Mouse (Mus musculus) hindbrain, embryonic 12.5 days (tissue): Measurements from ENCODE around the gene Rere. TPM values are rescaled to one million over a fixed set of nuclear protein-coding genes. Genes with fewer than 3 reads are reported as not detected.
"Not testable (repeated sequence)": the region's sequence is repeated elsewhere in the genome, so short reads cannot be mapped to it uniquely, and the experiment has no call there.

Source experiments
- ATAC-seq: fragments of 200-750 bp; cut with Nextera tagmentation; 2 replicates; pipeline ENCODE4 v1.8.0; 2017; ENCODE audit warnings: moderate TSS enrichment; ENCODE audit not compliant: low FRiP score
- H3K27ac ChIP-seq: fragments of 300-500 bp; sonication (generic); 2 replicates; pipeline ENCODE4 v1.5.1; 2016; ENCODE audit warnings: mild to moderate bottlenecking
- H3K27me3 ChIP-seq: fragments of 300-500 bp; sonication (generic); 2 replicates; pipeline ENCODE4 v1.6.1; 2016; ENCODE audit warnings: mild to moderate bottlenecking
- H3K36me3 ChIP-seq: fragments of 300-500 bp; sonication (generic); 2 replicates; pipeline ENCODE4 v1.6.1; 2016; ENCODE audit warnings: mild to moderate bottlenecking
- H3K4me1 ChIP-seq: fragments of 300-500 bp; sonication (generic); 2 replicates; pipeline ENCODE4 v1.6.1; 2016
- H3K4me2 ChIP-seq: fragments of 300-500 bp; sonication (generic); replicated peaks from 2 replicates; pipeline ENCODE4 v1.6.1; 2016; ENCODE audit warnings: mild to moderate bottlenecking
- H3K4me3 ChIP-seq: fragments of 300-500 bp; sonication (generic); 2 replicates; pipeline ENCODE4 v1.5.1; 2016; ENCODE audit warnings: mild to moderate bottlenecking
- H3K9ac ChIP-seq: fragments of 300-500 bp; sonication (generic); 2 replicates; pipeline ENCODE4 v1.6.1; 2016; ENCODE audit warnings: mild to moderate bottlenecking, moderate library complexity
- H3K9me3 ChIP-seq: fragments of 300-500 bp; sonication (generic); replicated peaks from 2 replicates; pipeline ENCODE4 v1.6.1; 2016; ENCODE audit warnings: mild to moderate bottlenecking
- WGBS: fragments of 180-500 bp; shearing (Covaris S2); methylation state at CpG from one replicate; pipeline ENCODE4 v1.1.7; 2016; 5-methylcytosine and 5-hydroxymethylcytosine counted together
- polyA plus RNA-seq: library from polyadenylated mRNA; unstranded; fragments of >200 nt; fragmentation: Nextera tagmentation; extraction: Ambion mirVana; gene quantifications from 2 replicates; pipeline ENCODE4 v1.2.1, GENCODE M21; 2016

The Rere gene
- polyA plus RNA-seq, 1 experiment from 2014 or later: 60.5 TPM

DNA sequence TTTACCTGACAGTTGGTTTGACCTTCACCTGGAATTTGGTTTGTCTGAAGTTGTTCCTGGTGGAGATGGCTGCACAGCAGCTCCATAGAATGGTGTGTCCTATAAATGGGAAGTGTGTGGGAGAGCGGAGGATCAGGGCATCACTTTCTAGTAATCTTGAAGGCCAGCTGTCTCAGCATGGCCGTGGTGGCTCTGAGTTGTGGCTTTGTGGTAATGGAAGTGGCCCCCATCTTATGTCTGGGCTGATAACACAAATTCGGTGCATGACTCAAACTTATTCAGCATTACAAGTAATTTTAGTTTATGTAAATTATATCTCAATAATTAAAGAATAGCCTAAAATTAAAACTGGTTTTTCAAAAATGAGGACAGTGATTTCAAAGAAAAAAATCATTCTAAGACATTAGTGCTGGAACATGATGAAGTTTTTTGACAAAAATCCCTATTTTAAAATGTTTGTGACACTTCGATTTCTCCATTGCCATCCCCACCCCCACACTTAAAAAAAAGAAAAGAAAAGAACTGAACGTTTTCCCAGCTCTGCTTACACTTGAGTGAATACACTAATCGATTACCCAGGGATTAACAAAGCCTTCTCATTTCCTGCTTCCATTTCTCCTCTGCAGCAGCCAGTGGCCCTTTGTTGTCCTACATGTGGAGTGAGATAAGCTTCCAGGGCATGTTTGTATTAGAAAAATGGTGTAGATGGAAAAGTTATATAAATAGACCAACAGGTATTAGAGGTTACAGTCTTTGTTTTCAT lies 180.2 kb downstream of the Rere start:
- H3K9ac ChIP-seq: no peak overlapping the region
- H3K4me1 ChIP-seq: peaks cover 66% of the 10 kb centered on the region
- no peak for ATAC-seq
- no peaks in the 10 kb centered on the region for H3K36me3 ChIP-seq
- H3K4me2 ChIP-seq: no peak overlapping the region
- H3K27ac ChIP-seq: peak overlapping the region; percentile 66
- 25% methylated on average over 6 of the region's 6 CpGs for WGBS
- no peaks in the 10 kb centered on the region for H3K9me3 ChIP-seq
- no peaks in the 10 kb centered on the region for H3K27me3 ChIP-seq
- H3K4me3 ChIP-seq: no peak overlapping the region

DNA sequence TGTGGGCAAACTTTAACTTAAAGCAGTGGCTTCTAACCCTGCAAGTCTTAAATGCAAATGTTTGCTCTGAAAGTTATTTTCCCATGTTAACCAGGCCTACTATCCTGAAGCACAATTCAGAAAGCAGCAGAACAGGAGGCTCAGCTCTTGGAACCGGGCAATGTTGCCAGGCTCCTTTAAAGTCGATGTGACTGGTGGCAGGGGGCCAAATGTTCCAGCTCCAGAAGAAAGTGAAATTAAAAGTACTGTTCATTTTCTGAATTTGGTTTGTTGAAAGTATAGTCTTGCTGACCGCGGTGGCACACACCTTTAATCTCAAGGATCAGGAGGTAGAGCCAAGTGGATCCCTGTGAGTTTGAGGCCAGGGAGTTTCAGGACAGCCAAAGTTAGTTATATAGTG lies 180.9 kb downstream of the Rere start:
- Histone ChIP-seq H3K27me3 (no peaks in the 10 kb centered on the region), H3K9me3 (no peaks in the 10 kb centered on the region), H3K9ac (no peak overlapping the region), H3K4me3 (no peak overlapping the region), H3K27ac (peak overlapping the region; percentile 52; the same call in 1 of the 2 replicates), H3K4me1 (peaks cover 65% of the 10 kb centered on the region), H3K4me2 (no peak overlapping the region), H3K36me3 (no peaks in the 10 kb centered on the region)
- 61% methylated on average over 4 of the region's 4 CpGs for WGBS
- no peak for ATAC-seq

DNA sequence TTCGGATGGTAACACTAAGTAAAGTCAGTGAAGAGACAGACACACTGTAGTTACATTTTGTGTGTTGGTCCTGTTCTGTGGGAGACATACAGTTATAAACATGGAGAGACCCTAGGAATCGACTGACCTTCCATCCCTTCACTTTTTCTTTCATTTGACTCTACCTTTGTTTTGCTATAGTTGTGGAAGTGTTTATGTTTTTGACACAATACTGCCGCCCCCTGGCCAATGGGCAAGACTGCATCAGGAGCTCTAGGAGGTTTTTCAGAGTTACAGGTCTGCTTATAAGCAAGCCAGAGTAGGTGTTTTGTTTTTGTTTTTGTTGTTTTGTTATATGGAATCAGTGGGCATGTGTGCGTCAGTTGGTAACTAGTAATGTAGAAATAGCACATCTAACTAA lies 184.3 kb downstream of the Rere start:
- H3K36me3 ChIP-seq: peaks cover 8% of the 10 kb centered on the region
- WGBS: 40% methylated on average over 4 of the region's 4 CpGs
- no peak overlapping the region for H3K9ac ChIP-seq
- no peaks in the 10 kb centered on the region for H3K27me3 ChIP-seq
- H3K27ac ChIP-seq: no peak overlapping the region
- no peaks in the 10 kb centered on the region for H3K9me3 ChIP-seq
- ATAC-seq: no peak
- peaks cover 50% of the 10 kb centered on the region for H3K4me1 ChIP-seq
- no peak overlapping the region for H3K4me3 ChIP-seq
- no peak overlapping the region for H3K4me2 ChIP-seq

DNA sequence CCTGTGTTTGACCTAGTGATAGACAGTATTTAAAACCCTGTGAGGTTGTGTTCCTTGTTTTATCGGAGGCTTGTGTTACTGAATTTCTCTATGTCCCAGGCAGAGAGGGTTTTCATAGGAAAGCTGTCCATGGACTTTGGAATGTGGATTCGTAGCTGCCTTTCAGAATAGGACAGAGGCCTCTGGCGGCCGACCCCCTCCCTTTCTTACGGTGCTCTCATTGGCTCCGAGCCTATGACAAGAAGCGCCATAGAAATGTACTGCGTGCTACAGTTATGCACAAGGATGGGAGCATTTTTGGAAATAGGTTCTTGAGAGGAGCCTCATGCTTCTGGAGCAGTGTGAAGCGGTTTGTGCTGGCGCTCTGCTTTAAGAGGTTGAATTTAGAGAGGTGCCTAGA lies 187.8 kb downstream of the Rere start:
- peaks cover 42% of the 10 kb centered on the region for H3K4me1 ChIP-seq
- no peak for ATAC-seq
- WGBS: 71% methylated on average over 10 of the region's 10 CpGs
- H3K36me3 ChIP-seq: peaks cover 10% of the 10 kb centered on the region
- no peaks in the 10 kb centered on the region for H3K9me3 ChIP-seq
- no peak overlapping the region for H3K4me3 ChIP-seq
- no peak overlapping the region for H3K4me2 ChIP-seq
- H3K27me3 ChIP-seq: no peaks in the 10 kb centered on the region
- no peak overlapping the region for H3K27ac ChIP-seq
- no peak overlapping the region for H3K9ac ChIP-seq

DNA sequence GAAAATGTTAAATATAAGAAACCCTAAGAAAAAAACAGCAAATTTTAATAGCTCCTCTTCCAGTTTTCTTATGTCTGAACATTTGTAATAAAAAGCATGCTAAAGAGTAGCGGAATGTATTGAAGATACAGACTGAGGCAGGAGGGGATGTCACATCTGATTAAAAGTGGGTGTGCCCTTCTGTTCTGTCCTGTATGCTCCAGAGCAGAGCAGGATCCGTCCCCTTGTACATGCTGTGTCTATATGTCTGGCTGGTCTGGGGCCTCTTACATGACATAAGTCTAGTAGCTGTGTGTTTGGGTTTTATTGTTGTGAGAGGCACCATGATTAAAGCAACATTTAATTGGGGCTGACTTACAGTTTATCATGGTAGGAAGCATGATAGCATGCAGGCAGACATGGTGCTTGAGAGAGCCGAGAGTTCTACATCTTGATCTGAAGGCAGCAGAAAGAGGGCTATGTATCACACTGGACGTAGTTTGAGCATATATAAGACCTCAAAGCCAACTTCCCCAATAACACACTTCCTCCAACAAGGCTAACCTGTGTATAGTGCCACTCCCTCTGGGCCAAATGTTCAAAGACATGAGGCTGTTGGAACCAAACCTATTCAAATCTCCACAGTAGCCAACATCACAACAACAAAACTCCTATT lies 189.4 kb downstream of the Rere start:
- Histone ChIP-seq H3K27me3 (no peaks in the 10 kb centered on the region), H3K9me3 (no peaks in the 10 kb centered on the region), H3K36me3 (peaks cover 10% of the 10 kb centered on the region), H3K9ac (no peak overlapping the region), H3K4me1 (peaks cover 30% of the 10 kb centered on the region), H3K27ac (no peak overlapping the region), H3K4me2 (no peak overlapping the region), H3K4me3 (no peak overlapping the region)
- no peak for ATAC-seq
- WGBS: 91% methylated on average over 4 of the region's 4 CpGs

DNA sequence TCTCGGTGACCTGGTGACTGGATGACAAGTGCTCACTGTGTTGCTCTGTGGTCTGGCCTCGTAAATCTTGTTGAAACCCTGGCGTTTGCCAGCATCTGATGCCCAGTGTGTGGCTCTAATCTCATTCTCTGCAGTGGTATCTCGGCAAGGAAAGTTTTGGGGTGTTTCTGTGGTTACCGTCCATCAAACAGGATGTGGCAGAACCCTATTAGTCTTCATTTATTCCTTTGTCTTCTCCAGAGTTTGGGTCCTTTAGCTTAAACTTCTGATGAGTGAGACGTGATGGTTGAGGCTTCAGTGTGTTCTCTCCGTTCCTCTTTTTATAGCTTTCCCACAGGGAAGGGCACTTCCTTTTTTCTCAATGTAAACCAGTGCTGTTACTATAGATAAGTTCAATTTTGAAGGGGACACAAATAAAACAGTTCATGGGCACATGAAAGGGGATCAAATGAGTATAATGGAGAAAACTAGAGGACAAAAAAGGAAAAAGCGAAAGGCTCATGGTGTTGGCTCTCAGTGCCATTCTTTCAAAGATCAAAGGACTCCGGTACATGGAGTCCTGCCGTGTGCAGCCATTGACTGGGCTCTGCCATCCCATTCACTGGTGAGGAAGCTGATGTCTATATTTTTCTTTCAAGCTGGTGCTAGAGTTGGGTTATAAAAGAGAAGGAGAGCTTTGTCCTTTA lies 191.4 kb downstream of the Rere start:
- Histone ChIP-seq H3K27ac (0 out of 2 replicates have a peak overlapping the region, but pooled peaks have one; percentile 17), H3K4me2 (no peak overlapping the region), H3K27me3 (no peaks in the 10 kb centered on the region), H3K4me1 (peaks cover 13% of the 10 kb centered on the region), H3K4me3 (no peak overlapping the region), H3K9me3 (no peaks in the 10 kb centered on the region), H3K36me3 (peaks cover 18% of the 10 kb centered on the region), H3K9ac (no peak overlapping the region)
- 20% methylated on average over 10 of the region's 10 CpGs for WGBS
- no peak for ATAC-seq

DNA sequence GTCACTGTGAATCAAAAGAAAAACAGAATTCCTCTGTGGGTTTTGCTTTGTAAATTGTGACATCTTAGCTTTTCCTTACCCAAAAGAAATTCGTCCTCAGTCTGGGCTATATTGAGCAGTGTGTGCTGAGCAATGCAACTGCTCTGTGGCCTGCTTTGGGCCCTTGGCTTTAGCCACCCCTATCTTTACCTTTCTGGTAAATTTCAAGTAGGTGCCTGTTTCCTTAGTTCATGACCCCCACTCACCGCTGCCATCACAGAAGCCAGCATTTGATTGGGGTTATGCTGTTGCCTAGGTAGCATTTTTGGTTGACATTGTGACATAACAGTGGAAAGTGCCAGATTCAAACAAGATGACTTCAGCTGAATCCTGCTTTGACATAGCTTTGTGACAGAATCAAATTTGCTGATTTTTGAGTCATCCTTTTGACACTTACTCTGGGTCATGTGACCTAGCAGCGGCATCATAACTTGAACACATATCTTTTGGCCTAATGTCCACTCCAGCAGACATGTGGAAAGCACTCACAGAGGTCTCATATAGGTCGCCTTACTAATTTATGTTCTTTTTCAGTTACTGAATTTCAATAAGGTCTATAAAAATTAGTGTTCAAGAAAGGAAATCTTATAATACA lies 192.1 kb downstream of the Rere start:
- Histone ChIP-seq H3K4me3 (no peak overlapping the region), H3K27me3 (no peaks in the 10 kb centered on the region), H3K27ac (0 out of 2 replicates have a peak overlapping the region, but pooled peaks have one; percentile 17), H3K4me1 (peaks cover 11% of the 10 kb centered on the region), H3K36me3 (peaks cover 24% of the 10 kb centered on the region), H3K9me3 (no peaks in the 10 kb centered on the region), H3K4me2 (no peak overlapping the region), H3K9ac (no peak overlapping the region)
- no peak for ATAC-seq
- WGBS: 61% methylated on average over 4 of the region's 4 CpGs

DNA sequence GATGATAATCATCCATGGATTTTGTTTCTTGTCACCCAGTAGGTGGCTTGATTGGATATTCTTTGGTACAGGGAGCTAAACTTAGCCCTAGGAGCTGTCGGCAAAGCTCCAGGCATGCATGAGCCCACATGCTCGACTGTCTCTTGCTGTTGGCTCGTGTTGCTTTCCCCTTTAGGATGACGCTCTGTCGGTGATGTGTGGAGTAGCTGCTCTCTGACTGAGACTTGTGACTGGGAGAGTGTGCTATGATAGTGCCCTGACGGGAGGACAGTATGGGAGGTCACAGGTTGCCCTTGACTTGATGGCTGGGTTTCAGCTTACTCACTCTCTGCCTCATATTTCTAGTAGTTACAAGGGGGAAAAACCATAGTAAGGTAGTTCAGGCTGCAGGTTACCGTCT lies 192.6 kb downstream of the Rere start:
- Histone ChIP-seq H3K27me3 (no peaks in the 10 kb centered on the region), H3K4me2 (no peak overlapping the region), H3K36me3 (peaks cover 28% of the 10 kb centered on the region), H3K4me1 (peaks cover 11% of the 10 kb centered on the region), H3K27ac (no peak overlapping the region), H3K9me3 (no peaks in the 10 kb centered on the region), H3K9ac (no peak overlapping the region), H3K4me3 (no peak overlapping the region)
- ATAC-seq: no peak
- WGBS: 58% methylated on average over 7 of the region's 7 CpGs

DNA sequence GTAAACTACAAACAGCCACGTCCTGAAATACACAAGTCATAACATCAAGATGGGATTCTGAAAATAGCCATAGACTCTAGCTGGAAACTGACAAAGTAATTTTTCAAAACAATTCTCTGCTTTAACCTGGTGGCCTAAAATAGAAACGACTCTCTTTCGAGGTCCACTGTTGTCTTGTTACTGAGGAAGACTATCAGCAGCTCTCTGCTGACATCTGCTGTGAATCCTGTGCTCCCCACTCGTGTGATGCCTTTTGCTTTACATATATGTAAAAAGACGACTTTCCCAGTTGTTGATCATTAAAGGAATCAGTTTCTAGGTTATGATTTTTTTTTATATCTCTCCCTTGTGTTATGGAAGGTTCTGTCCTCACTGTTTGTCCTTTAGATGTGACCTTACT lies 194.8 kb downstream of the Rere start:
- H3K36me3 ChIP-seq: peaks cover 31% of the 10 kb centered on the region
- H3K4me2 ChIP-seq: no peak overlapping the region
- 75% methylated on average over 5 of the region's 5 CpGs for WGBS

DNA sequence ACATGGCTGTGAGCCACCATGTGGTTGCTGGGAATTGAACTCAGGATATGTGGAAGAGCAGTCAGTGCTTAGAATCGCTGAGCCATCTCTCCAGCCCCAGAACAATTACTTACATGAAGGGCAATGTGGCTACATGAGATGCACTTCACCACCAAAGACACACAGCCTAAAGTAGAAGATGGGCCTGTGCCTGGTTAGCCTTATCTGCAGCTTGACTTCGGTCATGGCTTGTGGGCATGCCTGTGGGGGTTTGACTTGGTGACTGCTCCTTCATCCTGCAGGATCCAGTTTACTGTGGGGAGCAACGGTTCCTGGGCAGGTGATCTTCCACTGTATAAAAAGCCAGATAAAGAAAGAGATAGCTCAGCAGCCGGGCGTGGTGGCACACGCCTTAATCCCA lies 196.6 kb downstream of the Rere start:
- no peak overlapping the region for H3K27ac ChIP-seq
- no peak for ATAC-seq
- 93% methylated on average over 6 of the region's 6 CpGs for WGBS

More for the DNA sequence above, 194.8 kb downstream of the Rere start:
- peaks cover 11% of the 10 kb centered on the region for H3K4me1 ChIP-seq
- no peaks in the 10 kb centered on the region for H3K9me3 ChIP-seq
- H3K4me3 ChIP-seq: no peak overlapping the region
- H3K27me3 ChIP-seq: no peaks in the 10 kb centered on the region
- no peak overlapping the region for H3K27ac ChIP-seq
- no peak for ATAC-seq
- H3K9ac ChIP-seq: no peak overlapping the region

DNA sequence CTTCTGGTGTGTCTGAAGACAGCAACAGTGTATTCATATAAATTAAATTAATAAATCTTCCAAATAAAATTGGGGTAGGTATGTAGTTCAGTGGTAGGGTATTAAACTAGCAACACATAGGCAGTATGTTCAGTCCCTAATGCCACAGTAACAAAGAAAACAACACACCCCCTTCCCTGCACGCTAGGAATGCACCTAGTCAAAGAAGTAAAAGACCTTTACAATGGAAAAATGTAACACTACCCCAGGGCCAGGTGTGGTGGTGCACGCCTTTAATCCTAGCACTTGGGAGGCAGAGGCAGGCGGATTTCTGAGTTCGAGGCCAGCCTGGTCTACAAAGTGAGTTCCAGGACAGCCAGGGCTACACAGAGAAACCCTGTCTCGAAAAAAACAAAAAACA lies 201.6 kb downstream of the Rere start:
- Histone ChIP-seq H3K4me1 (peaks cover 19% of the 10 kb centered on the region), H3K36me3 (peaks cover 35% of the 10 kb centered on the region)
- not testable (repeated sequence) for H3K9me3 ChIP-seq, H3K4me3 ChIP-seq, H3K9ac ChIP-seq, H3K27me3 ChIP-seq, ATAC-seq, H3K27ac ChIP-seq, H3K4me2 ChIP-seq
- WGBS: 89% methylated on average over 5 of the region's 5 CpGs

More for the DNA sequence above, 196.6 kb downstream of the Rere start:
- Histone ChIP-seq H3K4me2 (no peak overlapping the region), H3K4me1 (peaks cover 5% of the 10 kb centered on the region; the same call in 1 of the 2 replicates), H3K9ac (no peak overlapping the region), H3K4me3 (no peak overlapping the region), H3K36me3 (peaks cover 45% of the 10 kb centered on the region), H3K9me3 (no peaks in the 10 kb centered on the region), H3K27me3 (no peaks in the 10 kb centered on the region)

DNA sequence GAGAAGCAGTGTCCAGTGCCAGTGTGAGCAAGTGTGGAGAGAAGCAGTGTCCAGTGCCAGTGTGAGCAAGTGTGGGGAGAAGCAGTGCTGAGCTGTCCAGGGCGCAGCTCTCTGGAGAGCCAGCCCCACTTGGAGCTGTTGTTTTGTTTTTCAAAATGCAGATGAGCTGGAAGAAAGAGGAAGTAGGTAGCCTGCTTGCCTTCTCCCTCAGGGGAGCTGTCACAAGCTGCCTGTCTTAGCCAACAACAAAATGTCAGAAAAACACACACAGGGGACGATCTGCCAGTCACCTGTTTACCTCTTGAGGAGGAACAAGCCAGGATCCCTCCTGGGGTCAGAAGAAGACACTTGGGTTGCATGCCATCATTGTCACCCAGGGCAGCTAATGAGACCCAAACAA lies 204.7 kb downstream of the Rere start:
- 50% methylated on average over 2 of the region's 2 CpGs for WGBS
- H3K9me3 ChIP-seq: no peaks in the 10 kb centered on the region
- no peak overlapping the region for H3K9ac ChIP-seq
- H3K4me3 ChIP-seq: no peak overlapping the region
- peaks cover 28% of the 10 kb centered on the region for H3K4me1 ChIP-seq
- peaks cover 15% of the 10 kb centered on the region; the same call in 1 of the 2 replicates for H3K36me3 ChIP-seq
- H3K4me2 ChIP-seq: no peak overlapping the region
- no peaks in the 10 kb centered on the region for H3K27me3 ChIP-seq
- no peak overlapping the region for H3K27ac ChIP-seq
- no peak for ATAC-seq
